Mouse (Mus musculus): ENCODE results near the gene Sun3. TPM values are rescaled to one million over a fixed set of nuclear protein-coding genes. Genes with fewer than 3 reads are reported as not detected.

The Sun3 gene
- not detected in 4 replicates for total RNA-seq (2023; ENCODE audit: inconsistent age)

DNA sequence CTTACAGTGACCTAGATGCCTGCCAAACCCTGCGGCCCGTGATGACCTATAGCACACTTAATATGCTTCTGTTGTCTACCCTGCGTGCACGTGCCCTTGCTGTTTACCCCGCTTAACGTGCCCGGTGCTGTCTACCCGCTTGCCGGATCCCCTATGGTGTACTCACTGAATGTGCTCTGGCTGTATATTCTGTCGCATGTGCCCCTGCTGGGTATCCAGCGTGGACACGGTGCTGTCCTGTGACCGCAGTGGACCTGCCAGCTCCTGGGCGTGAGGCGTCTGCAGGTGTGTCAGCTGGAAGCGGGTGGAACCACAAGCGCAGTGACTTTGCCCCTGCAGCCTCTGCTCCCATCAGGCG, at the start of gene Sun3:
Gene Sun3, minus strand, starts transcription at position 289 of the 358 bp plus-strand sequence.

DNA sequence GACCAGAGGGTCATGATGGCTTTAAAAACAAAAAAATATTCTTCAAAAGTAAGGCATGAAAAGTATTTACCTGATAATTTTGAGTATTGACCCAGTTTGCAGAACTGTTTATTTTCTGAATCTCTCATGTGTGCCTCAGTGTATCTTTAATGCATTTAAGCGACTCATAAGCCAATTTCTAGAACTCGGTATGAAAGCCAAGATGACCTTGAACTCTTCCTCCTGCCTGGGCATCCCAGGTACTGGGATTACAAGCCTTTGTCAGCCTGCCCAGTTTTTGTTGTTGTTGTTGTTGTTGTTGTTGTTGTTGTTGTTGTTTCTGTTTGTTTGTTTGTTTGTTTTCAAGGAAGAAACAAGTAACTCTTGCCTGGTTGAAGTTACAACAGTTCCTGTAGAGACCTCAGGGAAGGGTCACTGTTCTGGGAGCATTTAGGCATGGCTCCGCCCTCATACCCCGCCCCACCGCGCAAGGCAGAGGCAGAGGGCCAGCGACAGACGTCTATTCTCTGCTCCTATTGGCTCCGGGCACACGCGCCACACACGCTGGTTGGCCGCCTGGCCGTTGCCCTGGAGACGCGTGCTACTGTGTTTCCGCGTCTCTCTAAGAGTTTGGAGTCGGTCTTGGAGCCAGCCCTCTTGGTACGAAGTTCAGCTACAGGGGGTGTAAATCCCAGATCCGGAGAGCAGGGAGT, 634 bp downstream of the Sun3 start, which contains the start of gene Gm11992:
Gene Gm11992, plus strand, starts transcription at position 584 of the 692 bp plus-strand sequence.

DNA sequence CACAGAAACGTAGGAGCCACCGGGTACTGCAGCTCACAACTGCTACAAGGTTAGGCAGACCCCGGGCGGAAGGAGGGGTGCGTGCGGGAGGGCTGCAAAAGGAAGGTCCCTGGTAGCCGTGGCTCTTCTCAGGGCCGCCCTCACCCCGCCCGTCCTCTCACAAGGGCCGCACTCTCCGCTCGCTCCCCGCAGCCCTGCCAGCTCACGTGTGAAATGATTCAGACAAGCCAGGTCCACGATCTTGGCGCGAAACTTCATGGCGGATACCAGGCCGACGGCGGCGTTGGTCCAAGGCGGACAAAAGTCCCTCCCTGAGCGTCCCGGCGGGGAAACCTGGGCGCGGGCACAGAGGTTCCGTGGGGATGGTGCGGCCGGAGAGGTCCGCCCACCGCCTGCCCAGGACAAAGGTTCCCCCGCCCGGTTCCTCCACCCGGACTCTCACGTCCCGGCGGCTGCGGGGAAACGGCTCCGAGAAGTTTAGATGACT, 37.9 kb downstream of the Sun3 start, which contains the start of gene Hus1:
Gene Hus1, minus strand, starts transcription at position 339 of the 487 bp plus-strand sequence.

DNA sequence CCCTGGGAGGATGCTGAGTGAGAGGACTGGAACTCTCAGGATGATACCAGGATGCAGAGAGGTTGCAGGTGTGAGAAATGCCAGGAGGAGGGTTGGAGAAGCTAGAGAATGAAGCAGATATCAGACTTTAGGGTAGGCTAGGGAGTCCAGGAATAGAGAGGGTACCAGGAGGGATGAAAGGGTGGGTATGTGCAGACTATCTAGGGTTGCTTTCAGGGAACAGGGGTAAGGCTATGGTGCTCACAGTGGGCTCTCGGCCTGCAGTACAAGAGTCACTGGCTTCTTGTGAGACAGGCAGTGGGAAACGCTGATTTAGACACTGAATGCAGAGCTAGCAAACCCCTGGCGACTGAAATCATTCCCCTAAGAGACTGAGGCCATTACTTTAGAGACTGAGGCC, 75.6 kb downstream of the Sun3 start, which contains the start of gene Pkd1l1:
Gene Pkd1l1, minus strand, starts transcription at position 101 of the 400 bp plus-strand sequence.

Other genes with a start within 250 kb of the Sun3 start
- 0.29 to 0.87 TPM (median 0.38 TPM) in 3 of 4 replicates, not detected in the other for gene Pkd1l1, start 75.7 kb downstream of the Sun3 start, total RNA-seq (2023; ENCODE audit: inconsistent age)
- 13.5 to 20.0 TPM (median 14.5 TPM) in 4 replicates for gene Hus1, start 37.8 kb downstream of the Sun3 start, total RNA-seq (2023; ENCODE audit: inconsistent age)
- not detected in 4 replicates for gene Gm11992, start 397 bp downstream of the Sun3 start, total RNA-seq (2023; ENCODE audit: inconsistent age)
- gene Upp1, start 69.1 kb upstream of the Sun3 start, total RNA-seq (2023; ENCODE audit: inconsistent age), result not detected in 4 replicates
- 0.03 TPM in 2 of 4 replicates, not detected in the others for gene Abca13, start 143.0 kb upstream of the Sun3 start, total RNA-seq (2023; ENCODE audit: inconsistent age)